ENCODE assay signal across 8 mouse cellular contexts in the genomic region with DNA sequence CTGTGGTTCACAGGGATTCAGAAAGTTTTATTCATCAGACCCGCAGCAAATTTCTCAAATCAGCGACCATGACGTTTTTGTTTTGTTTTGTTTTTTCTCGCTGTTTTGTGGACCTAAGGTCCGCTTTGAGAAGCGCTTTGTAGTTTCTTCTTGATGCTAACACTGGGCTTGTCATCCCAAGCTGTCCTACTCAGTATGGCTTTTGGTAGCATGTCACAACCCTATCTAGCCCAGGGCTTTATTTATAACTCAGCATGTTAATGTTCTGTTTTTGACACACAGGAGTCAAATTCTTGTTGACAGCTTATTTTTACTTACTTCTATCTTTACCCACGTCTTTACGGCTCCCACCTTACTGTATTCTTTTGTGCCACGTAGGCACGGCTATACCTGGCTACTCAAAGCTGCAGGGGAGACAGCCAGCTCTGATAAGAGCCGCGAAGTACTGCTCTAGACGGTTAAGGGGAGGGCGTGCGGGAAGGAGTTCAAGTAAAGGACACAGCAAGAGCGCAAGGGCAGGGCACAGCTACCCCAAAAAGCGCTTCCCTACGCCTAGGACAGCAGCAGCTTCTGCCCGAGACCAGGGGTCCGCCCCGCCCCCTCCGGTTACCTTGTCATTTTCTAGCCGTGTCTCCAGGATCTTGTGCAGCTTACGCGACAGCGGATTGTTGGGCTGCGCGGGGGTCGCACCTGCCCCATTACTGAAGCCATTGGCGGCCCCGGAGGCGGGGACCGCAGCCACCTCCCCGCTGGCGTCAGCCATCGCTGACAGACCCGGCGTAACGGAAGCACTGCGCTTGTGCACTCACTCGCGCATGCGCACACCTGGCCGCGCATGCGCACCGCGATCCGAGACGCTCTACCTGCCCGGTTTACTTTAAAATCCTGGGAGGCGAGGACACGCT. TPM values are rescaled to one million over a fixed set of nuclear protein-coding genes. Genes with fewer than 3 reads are reported as not detected.
DNase-seq lines count a peak whose midpoint lies in the region; ATAC-seq lines count a peak whose summit lies in the region.

A gene (minus strand): TSS at position 802 of the 905 bp plus-strand sequence.

- DNase-seq in MN1 (ENCODE audit: low spot score) = peak; percentile 93
- DNase-seq in cerebellum, adult 9-10 months = peak; percentile 89
- peak; percentile 55 to 80 for DNase-seq in frontal cortex, adult 2 months (ENCODE audit: extremely low spot score in 1 of 2, low spot score in 1 of 2)
- peak; percentile 96 for DNase-seq in hindbrain, embryonic 11.5 days (ENCODE audit: low spot score)
- DNase-seq in layer of hippocampus, postnatal 10 days (ENCODE audit: low spot score in 2 of 2) = peak; percentile 75 to 85
- DNase-seq in lung, postnatal 10 days = peak; percentile 84
- peak; percentile 84 for DNase-seq in ovary, postnatal 36 days (ENCODE audit: low spot score)
- DNase-seq in thymus, postnatal 25 days = peak; percentile 87

- H3K36me3 ChIP-seq in hindbrain, embryonic 11.5 days (ENCODE audit: control insufficient read depth, insufficient read depth, low read length) = 0 out of 2 replicates have a peak, but pooled peaks cover 2% of the 10 kb centered on the region

- ATAC-seq in hindbrain, embryonic 11.5 days (ENCODE audit: low FRiP score) = peak; percentile 95

- H3K27ac ChIP-seq in hindbrain, embryonic 11.5 days (ENCODE audit: low read depth, low read length) = peak within 1 kb of the TSS; percentile 39; the same call in 1 of the 2 replicates

- no peaks in the 10 kb centered on the region for H3K27me3 ChIP-seq in hindbrain, embryonic 11.5 days (ENCODE audit: control insufficient read depth, insufficient read depth, low read length)

- peak within 1 kb of the TSS; percentile 80 for H3K4me3 ChIP-seq in hindbrain, embryonic 11.5 days (ENCODE audit: low read depth, low read length)

- 0 out of 2 replicates have a peak, but pooled peaks cover 2% of the 10 kb centered on the region for H3K4me1 ChIP-seq in hindbrain, embryonic 11.5 days (replicated peaks; ENCODE audit: control insufficient read depth, insufficient read depth, low read length)

- H3K9me3 ChIP-seq in hindbrain, embryonic 11.5 days (ENCODE audit: control insufficient read depth, low read length) = no peaks in the 10 kb centered on the region

- H3K9ac ChIP-seq in hindbrain, embryonic 11.5 days (ENCODE audit: low read depth, low read length) = peak within 1 kb of the TSS; percentile 80

- WGBS in hindbrain, embryonic 11.5 days = 6% methylated on average over 52 of the region's 53 CpGs

- peak within 1 kb of the TSS; percentile 68 for H3K4me2 ChIP-seq in hindbrain, embryonic 11.5 days (replicated peaks; ENCODE audit: low read depth, low read length)

RNA-seq across cellular contexts. Expression of the gene that starts here (rescaled TPM):
- 36.5 and 41.1 TPM in 2 replicates for polyA plus RNA-seq in frontal cortex, adult 2 months (2012; rRNA removed)
- polyA plus RNA-seq in hindbrain, embryonic 11.5 days (2014; fragmentation: Nextera tagmentation; extraction: Ambion mirVana) = 52.1 and 56.5 TPM in 2 replicates
- 10 to 100 TPM; 31.2 to 31.4 TPM for total RNA-seq in layer of hippocampus, postnatal 10 days (2021)

Comparison
In these comparisons a context has a peak if more than half of its experiments do, and no peak if none do; other contexts are left out.
1. Peak in every context shown above with its lines: DNase-seq, ATAC-seq, H3K4me3 ChIP-seq and H3K27ac ChIP-seq.